Mouse (Mus musculus): Measurements from ENCODE around the gene Slc37a1. TPM values are rescaled to one million over a fixed set of nuclear protein-coding genes. Genes with fewer than 3 reads are reported as not detected.

The Slc37a1 gene
- total and polyA plus RNA-seq, 2 experiments: 1.4 to 4.7 TPM

DNA sequence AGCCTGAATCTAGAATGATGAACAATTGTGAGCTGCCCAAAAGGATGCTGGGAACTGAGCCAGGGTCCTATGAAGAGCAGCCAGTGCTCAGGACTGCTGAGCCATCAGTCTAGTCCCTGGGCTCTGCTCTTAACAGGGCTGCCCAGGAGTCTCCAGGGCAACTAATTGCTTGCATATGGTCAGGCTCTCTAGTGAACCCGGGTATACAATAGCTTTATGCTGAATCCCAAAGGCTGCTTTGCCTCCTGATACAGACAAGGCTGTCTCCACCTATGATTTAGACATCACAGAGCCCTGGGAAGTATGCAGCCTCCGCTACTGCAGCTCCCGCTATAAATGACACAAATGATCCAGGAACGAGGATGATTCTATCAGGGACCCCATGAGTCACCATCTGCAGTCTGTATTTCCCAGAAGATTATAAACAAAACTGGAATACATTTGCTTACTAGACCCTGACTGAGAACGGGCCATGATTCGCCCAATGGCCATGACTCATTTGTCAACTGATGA is 22.7 kb downstream of the Slc37a1 start:
- TF ChIP-seq POLR2A (IDR thresholded peaks at IDR 0.05; ENCODE audit: extremely low read depth, insufficient read depth, low read length) (no peak), CTCF (IDR thresholded peaks at IDR 0.05; ENCODE audit: low read depth, low read length) (no peak)
- WGBS: 77% methylated on average over 6 of the region's 6 CpGs

DNA sequence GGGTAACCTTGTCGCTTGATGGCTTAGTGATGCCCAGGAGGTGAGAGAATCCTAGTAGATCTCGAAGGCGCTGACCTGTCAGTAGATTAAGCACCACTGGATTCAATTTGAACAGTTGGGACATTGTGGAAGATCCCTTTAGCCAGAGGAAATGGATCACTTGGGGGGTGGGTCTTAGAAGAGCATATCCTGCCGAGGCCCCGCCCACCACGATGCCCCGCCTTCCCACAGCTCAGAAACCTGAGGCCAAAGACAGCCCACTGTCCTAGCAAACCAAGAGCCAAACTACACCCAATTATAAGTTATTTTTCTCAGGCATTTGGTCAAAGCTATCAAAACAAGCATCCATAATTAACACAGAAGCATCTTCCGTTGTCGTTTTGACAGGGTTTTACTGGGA is 24.5 kb downstream of the Slc37a1 start:
- no peaks in the 10 kb centered on the region; the same call in 1 of the 2 replicates for H3K4me1 ChIP-seq (ENCODE audit: control insufficient read depth, insufficient read depth, low read length)
- H3K79me2 ChIP-seq (ENCODE audit: control insufficient read depth, insufficient read depth, low read length): no peaks in the 10 kb centered on the region
- no peak for DNase-seq (ENCODE audit: extremely low read depth, low read depth, low spot score)
- H3K9ac ChIP-seq (ENCODE audit: low read depth, low read length): no peak overlapping the region
- TF ChIP-seq CTCF (IDR thresholded peaks at IDR 0.05; ENCODE audit: low read depth, low read length): no peak
- no peak for TF ChIP-seq POLR2A (IDR thresholded peaks at IDR 0.05; ENCODE audit: extremely low read depth, insufficient read depth, low read length)
- no peak overlapping the region for H3K27ac ChIP-seq (replicated peaks; ENCODE audit: insufficient read depth, low read depth, low read length)
- H3K27me3 ChIP-seq (ENCODE audit: control insufficient read depth, insufficient read depth, low read length): no peaks in the 10 kb centered on the region
- H3K36me3 ChIP-seq (ENCODE audit: control insufficient read depth, insufficient read depth, low read length): no peaks in the 10 kb centered on the region
- no peak overlapping the region for H3K4me3 ChIP-seq (ENCODE audit: insufficient read depth, low read depth, low read length)
- 80% methylated on average over 9 of the region's 9 CpGs for WGBS

More for the DNA sequence above, 22.7 kb downstream of the Slc37a1 start:
- Histone ChIP-seq H3K4me3 (ENCODE audit: insufficient read depth, low read depth, low read length) (no peak overlapping the region), H3K27me3 (ENCODE audit: control insufficient read depth, insufficient read depth, low read length) (no peaks in the 10 kb centered on the region), H3K36me3 (ENCODE audit: control insufficient read depth, insufficient read depth, low read length) (no peaks in the 10 kb centered on the region), H3K79me2 (ENCODE audit: control insufficient read depth, insufficient read depth, low read length) (no peaks in the 10 kb centered on the region), H3K4me1 (ENCODE audit: control insufficient read depth, insufficient read depth, low read length) (peaks cover 6% of the 10 kb centered on the region; the same call in 1 of the 2 replicates), H3K9ac (ENCODE audit: low read depth, low read length) (no peak overlapping the region), H3K27ac (replicated peaks; ENCODE audit: insufficient read depth, low read depth, low read length) (no peak overlapping the region)
- DNase-seq (ENCODE audit: extremely low read depth, low read depth, low spot score): no peak

DNA sequence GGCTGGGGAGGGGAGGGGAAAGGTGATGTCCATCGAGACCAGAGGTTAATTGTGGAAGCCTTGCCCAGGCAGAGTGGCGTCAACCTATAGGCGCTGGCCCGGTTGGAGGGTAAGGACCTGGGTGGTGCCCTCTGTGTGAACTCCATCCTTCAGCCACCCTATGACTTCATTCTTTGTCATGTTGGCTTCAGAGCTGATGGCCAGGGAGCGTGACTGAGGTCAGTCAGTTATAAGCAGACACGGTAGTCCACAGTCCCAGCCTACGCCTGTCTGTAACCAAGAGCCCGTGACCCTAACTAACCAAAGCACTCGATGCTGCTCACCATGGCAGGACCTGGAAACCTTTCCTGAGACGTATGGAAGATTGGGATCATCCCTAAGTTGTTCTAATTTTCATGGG is 26.1 kb downstream of the Slc37a1 start:
- TF ChIP-seq CTCF (IDR thresholded peaks at IDR 0.05; ENCODE audit: low read depth, low read length) (no peak), POLR2A (IDR thresholded peaks at IDR 0.05; ENCODE audit: extremely low read depth, insufficient read depth, low read length) (no peak)
- H3K4me1 ChIP-seq (ENCODE audit: control insufficient read depth, insufficient read depth, low read length): no peaks in the 10 kb centered on the region
- no peaks in the 10 kb centered on the region for H3K79me2 ChIP-seq (ENCODE audit: control insufficient read depth, insufficient read depth, low read length)
- H3K36me3 ChIP-seq (ENCODE audit: control insufficient read depth, insufficient read depth, low read length): no peaks in the 10 kb centered on the region
- H3K9ac ChIP-seq (ENCODE audit: low read depth, low read length): no peak overlapping the region
- DNase-seq (ENCODE audit: extremely low read depth, low read depth, low spot score): no peak
- WGBS: 94% methylated on average over 10 of the region's 10 CpGs
- H3K27me3 ChIP-seq (ENCODE audit: control insufficient read depth, insufficient read depth, low read length): no peaks in the 10 kb centered on the region
- H3K4me3 ChIP-seq (ENCODE audit: insufficient read depth, low read depth, low read length): no peak overlapping the region
- no peak overlapping the region for H3K27ac ChIP-seq (replicated peaks; ENCODE audit: insufficient read depth, low read depth, low read length)

DNA sequence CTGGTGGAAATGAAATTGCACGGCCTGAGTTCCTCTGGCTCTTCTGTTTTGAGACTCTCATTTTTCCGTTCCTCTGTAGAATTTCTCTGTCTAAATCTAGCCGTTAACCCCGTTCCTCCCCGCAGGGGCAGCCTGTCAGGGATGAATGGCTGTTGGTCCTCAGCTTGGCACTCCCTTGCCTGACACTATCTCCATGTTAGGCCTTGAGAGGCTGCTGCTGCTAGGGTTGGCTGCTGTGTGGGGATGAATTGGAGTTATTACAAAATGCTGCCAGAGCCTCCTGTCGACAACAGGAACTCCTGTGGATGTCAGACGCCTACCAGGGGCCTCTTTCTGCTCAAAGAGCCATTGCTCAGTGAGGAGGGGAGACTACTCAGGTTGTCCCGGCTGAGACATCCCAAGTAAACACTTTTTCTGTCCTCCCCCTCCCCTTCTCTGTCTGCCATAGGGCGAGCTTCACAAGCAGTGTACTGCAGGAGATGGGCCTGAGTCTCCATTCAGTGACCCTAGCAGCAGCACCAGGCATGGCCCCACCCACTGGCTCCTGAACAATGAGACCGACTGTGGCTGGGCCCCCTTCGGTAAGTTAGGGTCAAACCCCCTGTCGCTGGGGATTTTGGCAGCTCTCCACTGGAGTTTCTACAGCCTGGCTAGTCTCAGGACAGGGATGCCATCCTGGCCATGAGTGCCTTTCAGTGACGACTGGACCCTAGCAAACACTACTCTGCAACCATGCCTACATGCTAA is 28.6 kb downstream of the Slc37a1 start:
- no peak for DNase-seq (ENCODE audit: extremely low read depth, low read depth, low spot score)
- no peak overlapping the region for H3K27ac ChIP-seq (replicated peaks; ENCODE audit: insufficient read depth, low read depth, low read length)
- H3K4me3 ChIP-seq (ENCODE audit: insufficient read depth, low read depth, low read length): no peak overlapping the region
- H3K79me2 ChIP-seq (ENCODE audit: control insufficient read depth, insufficient read depth, low read length): no peaks in the 10 kb centered on the region
- TF ChIP-seq POLR2A (IDR thresholded peaks at IDR 0.05; ENCODE audit: extremely low read depth, insufficient read depth, low read length) (no peak), CTCF (IDR thresholded peaks at IDR 0.05; ENCODE audit: low read depth, low read length) (no peak)
- H3K4me1 ChIP-seq (ENCODE audit: control insufficient read depth, insufficient read depth, low read length): peaks cover 5% of the 10 kb centered on the region
- no peaks in the 10 kb centered on the region for H3K36me3 ChIP-seq (ENCODE audit: control insufficient read depth, insufficient read depth, low read length)
- WGBS: 76% methylated on average over 13 of the region's 13 CpGs
- H3K27me3 ChIP-seq (ENCODE audit: control insufficient read depth, insufficient read depth, low read length): no peaks in the 10 kb centered on the region
- no peak overlapping the region for H3K9ac ChIP-seq (ENCODE audit: low read depth, low read length)

DNA sequence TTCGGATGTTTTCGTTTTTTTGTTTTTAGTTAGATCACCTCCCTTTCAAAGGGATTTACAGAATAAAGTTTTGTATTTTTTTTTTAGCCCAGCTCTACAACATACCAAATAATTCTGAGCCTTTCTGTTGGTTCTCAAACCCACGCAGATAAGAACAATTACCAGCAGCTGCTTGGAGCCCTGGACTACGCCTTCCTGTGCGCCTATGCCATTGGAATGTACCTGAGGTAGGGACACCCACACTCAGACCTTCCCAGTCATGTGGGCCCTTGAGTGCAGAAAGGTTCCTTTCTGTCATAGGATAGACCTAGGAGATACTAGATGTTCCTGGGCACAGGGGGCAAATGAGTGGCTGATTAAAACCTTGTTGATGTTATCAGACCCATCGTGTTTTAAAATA is 29.4 kb downstream of the Slc37a1 start:
- no peaks in the 10 kb centered on the region for H3K36me3 ChIP-seq (ENCODE audit: control insufficient read depth, insufficient read depth, low read length)
- H3K9ac ChIP-seq (ENCODE audit: low read depth, low read length): no peak overlapping the region
- H3K27me3 ChIP-seq (ENCODE audit: control insufficient read depth, insufficient read depth, low read length): no peaks in the 10 kb centered on the region
- TF ChIP-seq CTCF (IDR thresholded peaks at IDR 0.05; ENCODE audit: low read depth, low read length) (no peak), POLR2A (IDR thresholded peaks at IDR 0.05; ENCODE audit: extremely low read depth, insufficient read depth, low read length) (no peak)
- WGBS: 85% methylated on average over 6 of the region's 6 CpGs
- no peak overlapping the region for H3K4me3 ChIP-seq (ENCODE audit: insufficient read depth, low read depth, low read length)
- no peak overlapping the region for H3K27ac ChIP-seq (replicated peaks; ENCODE audit: insufficient read depth, low read depth, low read length)
- no peak for DNase-seq (ENCODE audit: extremely low read depth, low read depth, low spot score)
- H3K4me1 ChIP-seq (ENCODE audit: control insufficient read depth, insufficient read depth, low read length): peaks cover 5% of the 10 kb centered on the region
- H3K79me2 ChIP-seq (ENCODE audit: control insufficient read depth, insufficient read depth, low read length): no peaks in the 10 kb centered on the region

DNA sequence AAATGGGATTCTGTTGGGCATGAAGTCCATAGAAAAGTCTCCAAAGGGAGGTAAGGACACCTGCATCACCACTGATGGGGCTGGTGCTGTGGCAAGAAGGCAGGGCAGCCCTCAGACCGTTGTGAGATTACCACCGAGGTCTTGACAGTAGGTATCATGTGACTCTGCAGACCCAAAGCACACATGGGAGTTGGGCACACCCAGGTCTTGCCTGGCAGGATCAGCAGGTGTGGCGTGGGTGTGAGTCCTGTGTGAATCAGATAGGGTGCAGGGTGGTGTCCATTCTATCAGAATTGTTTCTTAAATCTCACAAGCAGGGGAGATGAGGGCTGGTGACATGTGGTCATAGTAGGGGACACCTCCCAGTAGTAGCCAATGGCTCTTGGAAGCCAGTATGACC is 30.4 kb downstream of the Slc37a1 start:
- H3K36me3 ChIP-seq (ENCODE audit: control insufficient read depth, insufficient read depth, low read length): no peaks in the 10 kb centered on the region
- H3K27me3 ChIP-seq (ENCODE audit: control insufficient read depth, insufficient read depth, low read length): no peaks in the 10 kb centered on the region
- no peak overlapping the region for H3K9ac ChIP-seq (ENCODE audit: low read depth, low read length)
- H3K27ac ChIP-seq (replicated peaks; ENCODE audit: insufficient read depth, low read depth, low read length): no peak overlapping the region
- no peak overlapping the region for H3K4me3 ChIP-seq (ENCODE audit: insufficient read depth, low read depth, low read length)
- H3K4me1 ChIP-seq (ENCODE audit: control insufficient read depth, insufficient read depth, low read length): peaks cover 5% of the 10 kb centered on the region
- TF ChIP-seq POLR2A (IDR thresholded peaks at IDR 0.05; ENCODE audit: extremely low read depth, insufficient read depth, low read length): no peak
- TF ChIP-seq CTCF (IDR thresholded peaks at IDR 0.05; ENCODE audit: low read depth, low read length): no peak
- no peak for DNase-seq (ENCODE audit: extremely low read depth, low read depth, low spot score)
- WGBS: 95% methylated on average over 3 of the region's 3 CpGs
- no peaks in the 10 kb centered on the region for H3K79me2 ChIP-seq (ENCODE audit: control insufficient read depth, insufficient read depth, low read length)
